Mouse (Mus musculus): ENCODE measurements around the gene Nectin1.

DNA sequence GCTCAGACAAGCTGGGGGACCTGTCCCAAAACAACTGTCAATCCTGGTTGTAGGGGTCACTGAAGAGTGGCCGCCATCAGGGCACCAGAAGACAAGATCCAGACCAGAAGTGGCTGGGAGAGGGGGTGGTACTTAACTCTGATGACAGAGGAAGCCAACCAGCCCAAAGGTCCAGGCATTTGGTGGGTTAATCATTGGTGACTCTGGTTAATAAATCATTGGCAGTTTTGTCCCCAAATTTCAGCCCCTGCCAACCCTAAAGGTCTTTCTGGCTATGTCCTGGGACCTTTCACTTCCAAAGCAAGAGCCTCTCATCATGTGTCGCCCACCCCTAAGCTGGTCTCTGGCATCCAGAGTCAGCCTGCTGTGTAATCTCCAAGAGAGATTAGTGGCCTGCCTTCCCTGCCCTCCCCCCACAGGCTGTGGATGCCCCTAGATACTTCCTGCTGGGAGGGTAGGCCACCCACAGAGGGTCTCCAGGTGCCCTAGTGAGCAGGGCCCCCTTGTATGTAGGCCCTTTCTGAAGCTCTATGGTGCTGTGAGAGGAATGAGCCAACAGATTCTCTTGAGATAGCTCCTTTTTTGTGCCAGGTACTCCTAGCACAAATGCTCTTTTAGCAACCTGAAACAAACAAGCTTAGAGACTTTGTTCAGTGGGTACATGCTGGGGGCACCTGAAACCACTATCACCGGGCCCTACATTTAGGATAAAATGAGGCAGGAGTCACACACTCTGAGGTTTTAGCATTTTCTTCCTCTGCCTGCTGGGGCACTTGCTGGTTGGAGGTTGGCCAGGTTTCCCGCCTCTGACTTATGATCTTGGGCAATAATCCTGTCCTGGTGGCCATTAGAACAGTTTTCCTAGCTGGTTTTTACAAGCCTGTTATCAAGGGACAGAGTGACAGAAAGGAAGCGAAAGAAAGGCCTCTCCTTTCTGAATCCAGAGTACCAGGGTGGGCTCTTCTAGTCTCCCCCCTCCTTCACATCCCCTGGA, 14.5 kb downstream of the Nectin1 start:
- TF ChIP-seq CTCF (IDR thresholded peaks at IDR 0.05; ENCODE audit: control insufficient read depth, insufficient read depth, low read length), result no peak
- TF ChIP-seq POLR2A (IDR thresholded peaks at IDR 0.05; ENCODE audit: borderline replicate concordance, control insufficient read depth, low read depth, low read length), result no peak

Data from bone marrow, adult 2 months (tissue).